Mouse (Mus musculus) ES-Bruce4 (cell line): Measurements from ENCODE around the gene Sgcd. TPM values are rescaled to one million over a fixed set of nuclear protein-coding genes. Genes with fewer than 3 reads are reported as not detected.

ENCODE experiments used
- H3K27ac ChIP-seq: 2 replicates; pipeline ENCODE4 v1.5.1; 2012; ENCODE audit warnings: low read length, inconsistent platforms; ENCODE audit not compliant: insufficient read depth
- H3K27me3 ChIP-seq: 2 replicates; pipeline ENCODE4 v1.6.1; 2012; ENCODE audit warnings: mild to moderate bottlenecking, low read length, inconsistent platforms; ENCODE audit not compliant: control insufficient read depth, poor library complexity, insufficient read depth, severe bottlenecking
- H3K36me3 ChIP-seq: 2 replicates; pipeline ENCODE4 v1.6.1; 2012; ENCODE audit warnings: inconsistent platforms, mild to moderate bottlenecking, low read length, moderate library complexity; ENCODE audit not compliant: control insufficient read depth, poor library complexity, insufficient read depth, severe bottlenecking
- H3K4me1 ChIP-seq: one replicate; pipeline ENCODE4 v1.8.1; 2011; ENCODE audit warnings: low read length; ENCODE audit not compliant: control insufficient read depth, insufficient read depth
- H3K4me3 ChIP-seq: 2 replicates; pipeline ENCODE4 v1.5.1; 2011; ENCODE audit warnings: low read depth, mild to moderate bottlenecking, low read length
- H3K9ac ChIP-seq: 2 replicates; pipeline ENCODE4 v1.6.1; 2012; ENCODE audit warnings: low read depth, mild to moderate bottlenecking, inconsistent platforms; ENCODE audit not compliant: poor library complexity, severe bottlenecking
- H3K9me3 ChIP-seq: replicated peaks from 2 replicates; pipeline ENCODE4 v1.6.1; 2012; ENCODE audit warnings: mild to moderate bottlenecking, low read length, inconsistent platforms; ENCODE audit not compliant: control insufficient read depth, poor library complexity, insufficient read depth, severe bottlenecking
- CTCF ChIP-seq: IDR thresholded peaks from one replicate; pipeline ENCODE4 v1.8.1; 2011; ENCODE audit warnings: low read depth, low read length
- EP300 ChIP-seq: IDR thresholded peaks from 2 replicates; pipeline ENCODE4 v1.6.1; 2011; ENCODE audit warnings: low read depth, low read length; ENCODE audit not compliant: insufficient read depth
- POLR2A ChIP-seq: IDR thresholded peaks from one replicate; pipeline ENCODE4 v1.8.1; 2011; ENCODE audit warnings: low read length; ENCODE audit not compliant: insufficient read depth
- polyA plus RNA-seq: library from polyadenylated mRNA; stranded (reverse); fragments of >200 nt; gene quantifications from 2 replicates; pipeline ENCODE4 v1.2.4, GENCODE M21; 2011; ENCODE audit warnings: low read depth; ENCODE audit not compliant: missing spikeins, insufficient read depth, insufficient read length

Gene Sgcd
- polyA plus RNA-seq, 1 experiment, result 0.42 TPM

- Histone ChIP-seq H3K4me1 (no peaks in the 10 kb centered on the region), H3K36me3 (no peaks in the 10 kb centered on the region), H3K9me3 (no peaks in the 10 kb centered on the region), H3K4me3 (no peak overlapping the region), H3K27ac (no peak overlapping the region), H3K27me3 (no peaks in the 10 kb centered on the region), H3K9ac (no peak overlapping the region)
- TF ChIP-seq CTCF, result no peak
- TF ChIP-seq EP300, result no peak
- TF ChIP-seq POLR2A, result no peak
Measured at GRCm38 (mm10) chr11:47110314-47110713, 878.5 kb downstream of the Sgcd start.

- H3K36me3 ChIP-seq, result no peaks in the 10 kb centered on the region
- H3K9me3 ChIP-seq, result no peaks in the 10 kb centered on the region
- H3K9ac ChIP-seq, result no peak overlapping the region
- H3K4me1 ChIP-seq, result no peaks in the 10 kb centered on the region
- TF ChIP-seq EP300 (no peak), CTCF (no peak), POLR2A (no peak)
- H3K27ac ChIP-seq, result no peak overlapping the region
- no peaks in the 10 kb centered on the region for H3K27me3 ChIP-seq
- no peak overlapping the region for H3K4me3 ChIP-seq
Measured at GRCm38 (mm10) chr11:47107661-47108060, 881.1 kb downstream of the Sgcd start.

GRCm38 (mm10) chr11:47093296-47093912 is 895.4 kb downstream of the Sgcd start:
- H3K27me3 ChIP-seq, result no peaks in the 10 kb centered on the region
- no peak for TF ChIP-seq POLR2A
- TF ChIP-seq CTCF, result no peak
- no peak for TF ChIP-seq EP300
- H3K9me3 ChIP-seq, result no peaks in the 10 kb centered on the region; the same call in 1 of the 2 replicates
- H3K4me3 ChIP-seq, result no peak overlapping the region
- H3K4me1 ChIP-seq, result no peaks in the 10 kb centered on the region
- H3K27ac ChIP-seq, result no peak overlapping the region
- no peak overlapping the region for H3K9ac ChIP-seq
- H3K36me3 ChIP-seq, result no peaks in the 10 kb centered on the region

GRCm38 (mm10) chr11:47082517-47082916 is 906.3 kb downstream of the Sgcd start:
- no peak overlapping the region for H3K4me3 ChIP-seq
- H3K9ac ChIP-seq, result no peak overlapping the region
- no peak for TF ChIP-seq POLR2A
- TF ChIP-seq EP300, result no peak
- no peak for TF ChIP-seq CTCF
- no peaks in the 10 kb centered on the region for H3K36me3 ChIP-seq
- H3K27ac ChIP-seq, result no peak overlapping the region
- no peaks in the 10 kb centered on the region for H3K27me3 ChIP-seq
- H3K4me1 ChIP-seq, result no peaks in the 10 kb centered on the region
- H3K9me3 ChIP-seq, result no peaks in the 10 kb centered on the region

- no peak overlapping the region for H3K27ac ChIP-seq
- no peak overlapping the region for H3K4me3 ChIP-seq
- H3K9ac ChIP-seq, result no peak overlapping the region
- H3K9me3 ChIP-seq, result no peaks in the 10 kb centered on the region
- no peaks in the 10 kb centered on the region for H3K4me1 ChIP-seq
- no peaks in the 10 kb centered on the region for H3K36me3 ChIP-seq
- H3K27me3 ChIP-seq, result no peaks in the 10 kb centered on the region
- TF ChIP-seq CTCF (no peak), POLR2A (no peak), EP300 (no peak)
Measured at GRCm38 (mm10) chr11:47073538-47073937, 915.2 kb downstream of the Sgcd start.

- no peaks in the 10 kb centered on the region for H3K36me3 ChIP-seq
- H3K4me3 ChIP-seq, result no peak overlapping the region
- H3K27ac ChIP-seq, result no peak overlapping the region
- H3K27me3 ChIP-seq, result no peaks in the 10 kb centered on the region
- H3K9me3 ChIP-seq, result no peaks in the 10 kb centered on the region
- no peak for TF ChIP-seq EP300
- no peak for TF ChIP-seq CTCF
- TF ChIP-seq POLR2A, result no peak
- H3K4me1 ChIP-seq, result no peaks in the 10 kb centered on the region
- H3K9ac ChIP-seq, result no peak overlapping the region
Measured at GRCm38 (mm10) chr11:47071161-47071560, 917.6 kb downstream of the Sgcd start.
